Mouse (Mus musculus) thymus, adult 2 months (tissue): ENCODE data around the gene Fbxo45.
"Not testable (repeated sequence)": the region's sequence is repeated elsewhere in the genome, so short reads cannot be mapped to it uniquely, and the experiment has no call there.

Source experiments
- CTCF ChIP-seq: fragments of 200-500 bp; IDR thresholded peaks from 2 replicates; pipeline ENCODE4 v1.5.1; 2012; ENCODE audit warnings: mild to moderate bottlenecking, control low read depth, low read length, moderate library complexity, borderline replicate concordance; ENCODE audit not compliant: control insufficient read depth, poor library complexity, insufficient read depth; ENCODE audit errors: extremely low read depth
- POLR2A ChIP-seq: fragments of 200-500 bp; IDR thresholded peaks from 2 replicates; pipeline ENCODE4 v1.6.1; 2012; ENCODE audit warnings: mild to moderate bottlenecking, low read length, control low read depth, moderate library complexity; ENCODE audit not compliant: control insufficient read depth, poor library complexity, insufficient read depth; ENCODE audit errors: extremely low read depth

GRCm38 (mm10) chr16:32264225-32264624 lies 17.3 kb upstream of the Fbxo45 start:
- TF ChIP-seq POLR2A, CTCF: not testable (repeated sequence)
